Mouse (Mus musculus) embryonic fibroblast, embryonic 13.5 days (primary cell): ENCODE measurements around the gene Lingo1. TPM values are rescaled to one million over a fixed set of nuclear protein-coding genes. Genes with fewer than 3 reads are reported as not detected.

ENCODE experiments used
- H3K27ac ChIP-seq: 2 replicates; pipeline ENCODE4 v1.5.1; 2012; ENCODE audit warnings: low read length, control low read depth, inconsistent platforms; ENCODE audit not compliant: insufficient read depth
- H3K4me1 ChIP-seq: 2 replicates; pipeline ENCODE4 v1.6.1; 2011; ENCODE audit warnings: low read length; ENCODE audit not compliant: control insufficient read depth, insufficient read depth
- H3K4me3 ChIP-seq: 2 replicates; pipeline ENCODE4 v1.5.1; 2011; ENCODE audit warnings: mild to moderate bottlenecking, control low read depth, low read length; ENCODE audit not compliant: insufficient read depth
- CTCF ChIP-seq: IDR thresholded peaks from 2 replicates; pipeline ENCODE4 v1.5.1; 2011; ENCODE audit warnings: mild to moderate bottlenecking, control low read depth, low read length, moderate library complexity, borderline replicate concordance; ENCODE audit not compliant: insufficient read depth
- POLR2A ChIP-seq: IDR thresholded peaks from 2 replicates; pipeline ENCODE4 v1.6.1; 2011; ENCODE audit warnings: low read depth, mild to moderate bottlenecking, control low read depth, low read length, moderate library complexity
- polyA plus RNA-seq: library from polyadenylated mRNA; stranded (reverse); fragments of >200 nt; gene quantifications from 2 replicates; pipeline ENCODE4 v1.2.4, GENCODE M21; 2011; ENCODE audit warnings: low read depth; ENCODE audit not compliant: missing spikeins, insufficient read length

Gene Lingo1
- polyA plus RNA-seq, 1 experiment = 3.7 TPM

GRCm38 (mm10) chr9:56623361-56623760 is 172.9 kb downstream of the Lingo1 start:
- Histone ChIP-seq H3K4me3 (no peak overlapping the region), H3K27ac (no peak overlapping the region), H3K4me1 (no peaks in the 10 kb centered on the region)
- TF ChIP-seq POLR2A = no peak
- TF ChIP-seq CTCF = no peak

GRCm38 (mm10) chr9:56622761-56623160 is 173.5 kb downstream of the Lingo1 start:
- H3K4me3 ChIP-seq = no peak overlapping the region
- no peaks in the 10 kb centered on the region for H3K4me1 ChIP-seq
- no peak for TF ChIP-seq POLR2A
- TF ChIP-seq CTCF = no peak
- no peak overlapping the region for H3K27ac ChIP-seq

- Histone ChIP-seq H3K4me3 (no peak overlapping the region), H3K27ac (no peak overlapping the region), H3K4me1 (no peaks in the 10 kb centered on the region)
- TF ChIP-seq POLR2A = no peak
- no peak for TF ChIP-seq CTCF
Measured at GRCm38 (mm10) chr9:56620512-56621371, 175.5 kb downstream of the Lingo1 start.

- Histone ChIP-seq H3K4me1 (no peaks in the 10 kb centered on the region), H3K27ac (no peak overlapping the region), H3K4me3 (no peak overlapping the region)
- TF ChIP-seq CTCF = no peak
- TF ChIP-seq POLR2A = no peak
Measured at GRCm38 (mm10) chr9:56619715-56620114, 176.6 kb downstream of the Lingo1 start.

- TF ChIP-seq CTCF (no peak), POLR2A (no peak)
- no peaks in the 10 kb centered on the region for H3K4me1 ChIP-seq
- H3K4me3 ChIP-seq = no peak overlapping the region
- H3K27ac ChIP-seq = no peak overlapping the region
Measured at GRCm38 (mm10) chr9:56618660-56619059, 177.6 kb downstream of the Lingo1 start.

- Histone ChIP-seq H3K27ac (no peak overlapping the region), H3K4me1 (no peaks in the 10 kb centered on the region), H3K4me3 (no peak overlapping the region)
- TF ChIP-seq POLR2A (no peak), CTCF (no peak)
Measured at GRCm38 (mm10) chr9:56616061-56616460, 180.2 kb downstream of the Lingo1 start.

GRCm38 (mm10) chr9:56612798-56613183 is 183.5 kb downstream of the Lingo1 start:
- H3K4me3 ChIP-seq = no peak overlapping the region
- H3K4me1 ChIP-seq = no peaks in the 10 kb centered on the region
- no peak for TF ChIP-seq CTCF
- TF ChIP-seq POLR2A = no peak
- H3K27ac ChIP-seq = no peak overlapping the region

- no peaks in the 10 kb centered on the region for H3K4me1 ChIP-seq
- H3K4me3 ChIP-seq = no peak overlapping the region
- no peak overlapping the region for H3K27ac ChIP-seq
- TF ChIP-seq CTCF (no peak), POLR2A (no peak)
Measured at GRCm38 (mm10) chr9:56611912-56612797, 184.1 kb downstream of the Lingo1 start.

- Histone ChIP-seq H3K4me1 (no peaks in the 10 kb centered on the region), H3K4me3 (no peak overlapping the region), H3K27ac (no peak overlapping the region)
- no peak for TF ChIP-seq POLR2A
- TF ChIP-seq CTCF = no peak
Measured at GRCm38 (mm10) chr9:56610955-56611354, 185.3 kb downstream of the Lingo1 start.
